Mouse (Mus musculus) layer of hippocampus, adult 9-11 months (tissue): ENCODE measurements at regions not wholly inside any gene's neighbourhood (a gene's known extent, or its start where the extent isn't known, plus 50 kb on each side); places are given as distances from the start of the nearest gene placed in this dataset.
A peak's percentile ranks its signal among the peaks of the same experiment; 100 is the strongest.

Source experiments
- DNase-seq: peaks from one replicate; pipeline ENCODE4 v3.0.0; 2022

GRCm38 (mm10) chr10:44723321-44723720 is 195.0 kb upstream of the Prdm1 start:
- DNase-seq = no peak

GRCm38 (mm10) chr10:44721670-44722069 is 193.4 kb upstream of the Prdm1 start:
- no peak for DNase-seq

- no peak for DNase-seq
Observed at GRCm38 (mm10) chr10:44716612-44717011, 188.3 kb upstream of the Prdm1 start.

GRCm38 (mm10) chr10:44715902-44716301 is 187.6 kb upstream of the Prdm1 start:
- DNase-seq = no peak

- no peak for DNase-seq
Observed at GRCm38 (mm10) chr10:44708830-44709229, 180.5 kb upstream of the Prdm1 start.

- no peak for DNase-seq
Observed at GRCm38 (mm10) chr10:44704143-44704542, 175.8 kb upstream of the Prdm1 start.

GRCm38 (mm10) chr10:44702108-44702507 is 173.8 kb upstream of the Prdm1 start:
- peak; percentile 69 for DNase-seq

- DNase-seq = no peak
Observed at GRCm38 (mm10) chr10:44699988-44700537, 171.8 kb upstream of the Prdm1 start.

GRCm38 (mm10) chr10:44697966-44698365 is 169.7 kb upstream of the Prdm1 start:
- no peak for DNase-seq

GRCm38 (mm10) chr10:44696973-44697372 is 168.7 kb upstream of the Prdm1 start:
- no peak for DNase-seq

GRCm38 (mm10) chr10:44691590-44692327 is 163.5 kb upstream of the Prdm1 start:
- DNase-seq = peak; percentile 25

GRCm38 (mm10) chr10:44688555-44688954 is 160.3 kb upstream of the Prdm1 start:
- no peak for DNase-seq

- no peak for DNase-seq
Observed at GRCm38 (mm10) chr10:44686055-44686454, 157.8 kb upstream of the Prdm1 start.

- DNase-seq = no peak
Observed at GRCm38 (mm10) chr10:44685215-44685614, 156.9 kb upstream of the Prdm1 start.

- no peak for DNase-seq
Observed at GRCm38 (mm10) chr10:44676506-44676905, 148.2 kb upstream of the Prdm1 start.

GRCm38 (mm10) chr10:44665509-44666144 is 137.3 kb upstream of the Prdm1 start:
- DNase-seq = no peak

GRCm38 (mm10) chr10:44659499-44659898 is 131.2 kb upstream of the Prdm1 start:
- no peak for DNase-seq

- no peak for DNase-seq
Observed at GRCm38 (mm10) chr10:44653761-44654160, 125.5 kb upstream of the Prdm1 start.

GRCm38 (mm10) chr10:44647021-44647420 is 118.7 kb upstream of the Prdm1 start:
- no peak for DNase-seq

- DNase-seq = no peak
Observed at GRCm38 (mm10) chr10:44646615-44647014, 118.3 kb upstream of the Prdm1 start.

GRCm38 (mm10) chr10:44641616-44642015 is 113.3 kb upstream of the Prdm1 start:
- no peak for DNase-seq

- DNase-seq = no peak
Observed at GRCm38 (mm10) chr10:44640620-44641019, 112.3 kb upstream of the Prdm1 start.

GRCm38 (mm10) chr10:44638678-44639077 is 110.4 kb upstream of the Prdm1 start:
- no peak for DNase-seq

- DNase-seq = no peak
Observed at GRCm38 (mm10) chr10:44636786-44637185, 108.5 kb upstream of the Prdm1 start.
